Mouse (Mus musculus): ENCODE results near the gene Miga1.

DNA sequence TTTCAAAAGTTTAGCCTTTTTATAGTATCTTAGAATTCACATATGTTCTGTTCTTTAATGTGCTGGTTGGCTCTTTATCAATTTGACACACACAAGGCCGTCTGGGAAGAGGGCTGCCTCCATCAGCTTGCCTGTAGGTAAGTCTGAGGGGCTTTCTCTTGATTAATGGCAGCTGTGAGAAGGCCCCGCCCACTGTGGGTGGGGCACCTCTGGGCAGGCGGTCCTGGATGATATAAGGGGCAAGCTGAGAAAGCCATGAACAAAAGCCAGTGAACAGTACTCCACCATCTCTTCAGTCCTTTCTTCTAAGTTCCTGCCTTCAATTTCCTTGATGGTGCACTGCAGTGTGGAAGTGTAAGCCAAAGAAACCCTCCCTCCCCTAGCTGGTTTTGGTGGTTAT is 58.1 kb downstream of the Miga1 start:
- TF ChIP-seq MAFK (IDR thresholded peaks at IDR 0.05; ENCODE audit: insufficient read depth, low read depth, low read length), result no peak
- TF ChIP-seq ZNF384 (IDR thresholded peaks at IDR 0.05; ENCODE audit: low read depth, low read length), result no peak
- TF ChIP-seq ZC3H11A (IDR thresholded peaks at IDR 0.05; ENCODE audit: borderline replicate concordance, low read depth, low read length), result no peak

Data from ES-E14 (cell line).